ENCODE assay signal across 18 mouse cellular contexts in the genomic region with DNA sequence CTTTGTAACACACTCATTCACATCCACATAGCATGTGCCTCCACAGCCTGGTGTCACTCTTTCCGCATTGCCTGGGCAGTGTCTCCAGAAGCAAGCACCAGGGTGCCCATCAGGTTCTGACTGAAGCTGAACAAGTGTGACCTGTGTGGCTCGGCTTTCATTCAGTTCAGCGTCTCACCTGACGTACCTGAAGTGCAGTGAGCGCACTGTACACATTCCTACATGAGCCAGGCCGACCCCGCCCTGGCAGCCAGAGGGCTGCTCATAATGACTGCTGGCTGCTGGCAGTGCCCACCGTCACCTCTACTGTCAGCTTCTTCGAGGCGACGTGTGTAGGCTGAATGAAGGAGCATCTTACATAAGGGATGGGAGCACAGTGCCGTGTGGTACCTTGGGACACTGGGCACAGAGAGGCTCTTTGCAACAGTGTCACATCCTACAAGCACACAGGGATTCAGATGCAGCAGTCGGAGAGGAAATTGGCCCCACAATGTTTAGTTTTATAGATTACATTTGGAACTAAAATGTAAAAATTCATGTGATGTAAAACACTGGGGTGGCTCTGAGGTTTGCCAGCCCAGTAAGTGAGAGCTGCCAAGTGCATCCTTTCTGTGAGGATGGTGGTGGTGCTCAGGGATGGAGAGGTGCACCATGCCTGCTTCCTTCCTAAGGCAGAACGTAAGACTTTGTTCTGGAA. TPM values are rescaled to one million over a fixed set of nuclear protein-coding genes. Genes with fewer than 3 reads are reported as not detected.
DNase-seq lines count a peak whose midpoint lies in the region; ATAC-seq lines count a peak whose summit lies in the region.
"Had no signal": no experiment of that assay in that cellular context is flagged by ENCODE, and none has a peak within 500 bp of the region (broad histone marks: within the 10 kb centered on the region; RNA-seq: fewer than 3 reads in every experiment).

No protein-coding gene starts in this region.

- no peak overlapping the region for H3K4me3 ChIP-seq in hindbrain, embryonic 14.5 days (replicated peaks; ENCODE audit: low read length)
- H3K4me3 ChIP-seq in hindbrain, embryonic 12.5 days, result no peak overlapping the region
- no peak overlapping the region for H3K4me3 ChIP-seq in lung, embryonic 16.5 days (ENCODE audit: low read length)
- H3K4me3 ChIP-seq: erythroblast, embryonic 14.5 days; limb, embryonic 15.5 days; lung, embryonic 15.5 days; myocyte had no signal

- H3K4me1 ChIP-seq in hindbrain, embryonic 14.5 days (replicated peaks; ENCODE audit: control insufficient read depth, insufficient read depth, low read length), result peaks cover 4% of the 10 kb centered on the region; the same call in 1 of the 2 replicates
- peaks cover 20% of the 10 kb centered on the region for H3K4me1 ChIP-seq in hindbrain, embryonic 12.5 days
- H3K4me1 ChIP-seq in lung, embryonic 16.5 days (replicated peaks; ENCODE audit: control insufficient read depth, insufficient read depth, low read length), result peaks cover 26% of the 10 kb centered on the region

- ATAC-seq in hindbrain, embryonic 14.5 days (ENCODE audit: low FRiP score), result no peak
- ATAC-seq in hindbrain, embryonic 12.5 days (ENCODE audit: low FRiP score), result no peak
- peak; percentile 72 for ATAC-seq in lung, embryonic 16.5 days (ENCODE audit: low read depth)

- WGBS in hindbrain, embryonic 14.5 days, result 82% methylated on average over 14 of the region's 14 CpGs
- WGBS in hindbrain, embryonic 12.5 days, result 82% methylated on average over 14 of the region's 14 CpGs
- 66% methylated on average over 14 of the region's 14 CpGs for WGBS in lung, embryonic 16.5 days

- H3K9me3 ChIP-seq in hindbrain, embryonic 14.5 days (ENCODE audit: control insufficient read depth, low read length), result no peaks in the 10 kb centered on the region
- H3K9me3 ChIP-seq in hindbrain, embryonic 12.5 days (replicated peaks), result no peaks in the 10 kb centered on the region
- H3K9me3 ChIP-seq in lung, embryonic 16.5 days (ENCODE audit: control insufficient read depth, low read length), result no peaks in the 10 kb centered on the region
- H3K9me3 ChIP-seq: limb, embryonic 15.5 days; lung, embryonic 15.5 days had no signal

- H3K27ac ChIP-seq in hindbrain, embryonic 14.5 days, result no peak overlapping the region
- no peak overlapping the region for H3K27ac ChIP-seq in hindbrain, embryonic 12.5 days
- peak overlapping the region; percentile 32; the same call in 1 of the 2 replicates for H3K27ac ChIP-seq in lung, embryonic 16.5 days (ENCODE audit: low read length)
- H3K27ac ChIP-seq: limb, embryonic 15.5 days; lung, embryonic 15.5 days had no signal

- peak overlapping the region; percentile 24; the same call in 1 of the 2 replicates for H3K9ac ChIP-seq in hindbrain, embryonic 14.5 days
- H3K9ac ChIP-seq in hindbrain, embryonic 12.5 days, result no peak overlapping the region
- no peak overlapping the region for H3K9ac ChIP-seq in lung, embryonic 16.5 days (ENCODE audit: low read length)
- H3K9ac ChIP-seq: limb, embryonic 15.5 days; lung, embryonic 15.5 days had no signal

- no peaks in the 10 kb centered on the region for H3K36me3 ChIP-seq in hindbrain, embryonic 14.5 days (replicated peaks; ENCODE audit: control insufficient read depth, insufficient read depth)
- H3K36me3 ChIP-seq in hindbrain, embryonic 12.5 days, result no peaks in the 10 kb centered on the region
- no peaks in the 10 kb centered on the region for H3K36me3 ChIP-seq in lung, embryonic 16.5 days (ENCODE audit: control insufficient read depth, insufficient read depth, low read length)
- H3K36me3 ChIP-seq: limb, embryonic 15.5 days; lung, embryonic 15.5 days had no signal

- H3K4me2 ChIP-seq in hindbrain, embryonic 14.5 days (replicated peaks), result no peak overlapping the region
- H3K4me2 ChIP-seq in hindbrain, embryonic 12.5 days (replicated peaks), result no peak overlapping the region
- H3K4me2 ChIP-seq in lung, embryonic 16.5 days (ENCODE audit: low read depth, low read length), result no peak overlapping the region
- H3K4me2 ChIP-seq: heart, embryonic 11.5 days; limb, embryonic 15.5 days; lung, embryonic 15.5 days had no signal

- no peaks in the 10 kb centered on the region for H3K27me3 ChIP-seq in hindbrain, embryonic 14.5 days (ENCODE audit: control insufficient read depth, insufficient read depth, low read length)
- no peaks in the 10 kb centered on the region; the same call in 1 of the 2 replicates for H3K27me3 ChIP-seq in hindbrain, embryonic 12.5 days
- H3K27me3 ChIP-seq in lung, embryonic 16.5 days (ENCODE audit: control insufficient read depth, insufficient read depth, low read depth, low read length), result no peaks in the 10 kb centered on the region
- H3K27me3 ChIP-seq: limb, embryonic 15.5 days; lung, embryonic 15.5 days had no signal

- no peak for DNase-seq in hindbrain, embryonic 14.5 days (ENCODE audit: low spot score)
- peak; percentile 33 for DNase-seq in right cerebral cortex, adult 18-20 months
- no peak for DNase-seq in right cerebral cortex, postnatal 14 days
- no peak for DNase-seq in kidney, postnatal 14 days
- no peak for DNase-seq in heart, postnatal 4 days
- DNase-seq: gastrocnemius, postnatal 25 days; heart, postnatal 36 days; kidney, adult 18-20 months; kidney, postnatal 4 days; right cerebral cortex, postnatal 25 days; thymus, adult 18-20 months had no signal

RNA-seq across cellular contexts. Expression of a gene that starts 29.6 kb away (rescaled TPM):
- polyA plus RNA-seq in hindbrain, embryonic 14.5 days (2014; fragmentation: Nextera tagmentation; extraction: Ambion mirVana), result 14.8 and 15.4 TPM in 2 replicates
- polyA plus RNA-seq in hindbrain, embryonic 12.5 days (2016; fragmentation: Nextera tagmentation; extraction: Ambion mirVana), result 15.3 and 17.6 TPM in 2 replicates
- polyA plus RNA-seq in lung, embryonic 16.5 days (2015; fragmentation: Nextera tagmentation; extraction: Ambion mirVana), result 15.7 and 19.3 TPM in 2 replicates
- total RNA-seq in heart, postnatal 4 days (2021), result 10 to 100 TPM; 85.5 to 97.3 TPM
